Mouse (Mus musculus) lung, postnatal 4 days (tissue): ENCODE results near the gene Ms4a15.

ENCODE experiments used
- DNase-seq, 2 experiments: peaks; one replicate each; pipeline ENCODE4 v3.0.0; 2021

Gene Ms4a15

GRCm38 (mm10) chr19:10959085-10959977 lies 33.7 kb downstream of the Ms4a15 start:
- DNase-seq = peak; percentile 60 to 64

GRCm38 (mm10) chr19:10952021-10952939 lies 40.8 kb downstream of the Ms4a15 start:
- peak; percentile 40 to 81 for DNase-seq

- DNase-seq = no peak
Observed at GRCm38 (mm10) chr19:10949558-10949957, 43.5 kb downstream of the Ms4a15 start.

GRCm38 (mm10) chr19:10949112-10949511 lies 43.9 kb downstream of the Ms4a15 start, which contains the start of gene Ccdc86:
Gene Ccdc86, minus strand, starts transcription at chr19:10949266.
- peak; percentile 96 to 97 for DNase-seq

- DNase-seq = no peak
Observed at GRCm38 (mm10) chr19:10948416-10948815, 44.6 kb downstream of the Ms4a15 start.

GRCm38 (mm10) chr19:10947219-10947618 lies 45.8 kb downstream of the Ms4a15 start:
- DNase-seq = no peak

GRCm38 (mm10) chr19:10946506-10946905 lies 46.5 kb downstream of the Ms4a15 start:
- DNase-seq = no peak

- DNase-seq = no peak
Observed at GRCm38 (mm10) chr19:10943955-10944354, 49.1 kb downstream of the Ms4a15 start.

GRCm38 (mm10) chr19:10940801-10941457 lies 52.1 kb downstream of the Ms4a15 start:
- DNase-seq = peak in 1 of 2 experiments; percentile 36

GRCm38 (mm10) chr19:10940097-10940800 lies 52.8 kb downstream of the Ms4a15 start:
- peak; percentile 77 to 82 for DNase-seq

GRCm38 (mm10) chr19:10938771-10939170 lies 54.3 kb downstream of the Ms4a15 start:
- DNase-seq = no peak

GRCm38 (mm10) chr19:10937110-10937563 lies 55.9 kb downstream of the Ms4a15 start, which contains the start of gene Ptgdr2:
Gene Ptgdr2, plus strand, starts transcription at chr19:10937160.
- DNase-seq = peak in 1 of 2 experiments; percentile 42

GRCm38 (mm10) chr19:10936077-10936476 lies 57.0 kb downstream of the Ms4a15 start:
- no peak for DNase-seq

GRCm38 (mm10) chr19:10935029-10935428 lies 58.0 kb downstream of the Ms4a15 start:
- DNase-seq = no peak

GRCm38 (mm10) chr19:10930641-10931040 lies 62.4 kb downstream of the Ms4a15 start:
- no peak for DNase-seq
